Mouse (Mus musculus): ENCODE data around the gene Zfc3h1.

Gene Zfc3h1

GRCm38 (mm10) chr10:115473213-115473961 lies 88.6 kb downstream of the Zfc3h1 start:
- no peak for DNase-seq (ENCODE audit: extremely low spot score, low read depth, low spot score)

GRCm38 (mm10) chr10:115475000-115475550 lies 90.3 kb downstream of the Zfc3h1 start:
- no peak for DNase-seq (ENCODE audit: extremely low spot score, low read depth, low spot score)

GRCm38 (mm10) chr10:115476506-115476905 lies 91.7 kb downstream of the Zfc3h1 start:
- DNase-seq (ENCODE audit: extremely low spot score, low read depth, low spot score): no peak

GRCm38 (mm10) chr10:115478441-115479141 lies 93.8 kb downstream of the Zfc3h1 start:
- no peak for DNase-seq (ENCODE audit: extremely low spot score, low read depth, low spot score)
